In genomic region chr8:74990021-74990420, GRCm38 (mm10) we compare ENCODE assay signal across 12 mouse cellular contexts. TPM values are rescaled to one million over a fixed set of nuclear protein-coding genes. Genes with fewer than 3 reads are reported as not detected.
DNase-seq lines count a peak whose midpoint lies in the region; ATAC-seq and TF ChIP-seq lines count a peak whose summit lies in the region.
"Had no signal": no experiment of that assay in that cellular context is flagged by ENCODE, and none has a peak within 500 bp of the region (broad histone marks: within the 10 kb centered on the region; RNA-seq: fewer than 3 reads in every experiment).

No protein-coding gene starts in this region.

- H3K27ac ChIP-seq in heart, embryonic 14.5 days (replicated peaks in 1 of 2; ENCODE audit: control insufficient read depth in 1 of 2, insufficient read depth in 1 of 2, low read depth in 2 of 2, low read length in 2 of 2), result no peak overlapping the region
- H3K27ac ChIP-seq in intestine, postnatal 0 days (ENCODE audit: low read depth, low read length), result no peak overlapping the region
- H3K27ac ChIP-seq in lung, embryonic 15.5 days, result no peak overlapping the region
- H3K27ac ChIP-seq: hindbrain, embryonic 13.5 days had no signal

- H3K9me3 ChIP-seq in heart, embryonic 14.5 days (ENCODE audit: control insufficient read depth, low read length), result no peaks in the 10 kb centered on the region
- H3K9me3 ChIP-seq in intestine, postnatal 0 days (ENCODE audit: control insufficient read depth), result no peaks in the 10 kb centered on the region
- H3K9me3 ChIP-seq in lung, embryonic 15.5 days, result no peaks in the 10 kb centered on the region
- H3K9me3 ChIP-seq: hindbrain, embryonic 13.5 days had no signal

- no peaks in the 10 kb centered on the region for H3K27me3 ChIP-seq in heart, embryonic 14.5 days (ENCODE audit: control insufficient read depth, insufficient read depth, low read length)
- H3K27me3 ChIP-seq in intestine, postnatal 0 days (replicated peaks; ENCODE audit: control insufficient read depth, insufficient read depth, low read length), result no peaks in the 10 kb centered on the region
- no peaks in the 10 kb centered on the region for H3K27me3 ChIP-seq in lung, embryonic 15.5 days

- no peak overlapping the region for H3K4me3 ChIP-seq in heart, embryonic 14.5 days (ENCODE audit: control insufficient read depth in 1 of 2, insufficient read depth in 1 of 2, low read depth in 1 of 2, low read length in 2 of 2)
- no peak overlapping the region for H3K4me3 ChIP-seq in intestine, postnatal 0 days (ENCODE audit: low read depth, low read length)
- H3K4me3 ChIP-seq in lung, embryonic 15.5 days, result peak overlapping the region; percentile 13; the same call in 1 of the 2 replicates
- H3K4me3 ChIP-seq: hindbrain, embryonic 13.5 days had no signal

- peak overlapping the region; percentile 55; the same call in 1 of the 2 replicates for H3K9ac ChIP-seq in heart, embryonic 14.5 days (ENCODE audit: low read length)
- H3K9ac ChIP-seq in intestine, postnatal 0 days (ENCODE audit: low read depth, low read length), result no peak overlapping the region
- no peak overlapping the region for H3K9ac ChIP-seq in lung, embryonic 15.5 days
- H3K9ac ChIP-seq: hindbrain, embryonic 13.5 days had no signal

- no peak for TF ChIP-seq CTCF in intestine, postnatal 0 days (IDR thresholded peaks at IDR 0.05; ENCODE audit: low read depth)

- intact Hi-C loops in heart, postnatal 14 days (cut with DNase I), result loop anchor here (5.0 kb wide), 1 partner anchor 42 kb away; the partner anchor contains the start of gene Tom1
- intact Hi-C loops in left cerebral cortex, postnatal 36 days (cut with DNase I), result no loop called here

- no peak for ATAC-seq in heart, embryonic 14.5 days (ENCODE audit: insufficient number of reproducible peaks, insufficient read depth, low FRiP score, low read depth)
- ATAC-seq in intestine, postnatal 0 days, result no peak
- ATAC-seq in lung, embryonic 15.5 days (ENCODE audit: borderline replicate concordance, extremely low read depth, low FRiP score, low TSS enrichment), result no peak
- ATAC-seq: CD4-positive, CD25-positive, alpha-beta regulatory T cell, adult 4 months; midbrain, embryonic 16.5 days had no signal

- peak overlapping the region; percentile 48 for H3K4me2 ChIP-seq in heart, embryonic 14.5 days (ENCODE audit: low read length)
- 0 out of 2 replicates have a peak overlapping the region, but pooled peaks have one; percentile 30 for H3K4me2 ChIP-seq in intestine, postnatal 0 days (replicated peaks; ENCODE audit: low read depth)
- H3K4me2 ChIP-seq in lung, embryonic 15.5 days, result peak overlapping the region; percentile 49
- H3K4me2 ChIP-seq: hindbrain, embryonic 13.5 days had no signal

- H3K36me3 ChIP-seq in heart, embryonic 14.5 days (ENCODE audit: control insufficient read depth, insufficient read depth, low read length), result no peaks in the 10 kb centered on the region
- no peaks in the 10 kb centered on the region for H3K36me3 ChIP-seq in intestine, postnatal 0 days (ENCODE audit: control insufficient read depth, insufficient read depth)
- no peaks in the 10 kb centered on the region for H3K36me3 ChIP-seq in lung, embryonic 15.5 days
- H3K36me3 ChIP-seq: hindbrain, embryonic 13.5 days had no signal

- H3K4me1 ChIP-seq in heart, embryonic 14.5 days (ENCODE audit: control insufficient read depth in 2 of 2, insufficient read depth in 2 of 2, low read length in 2 of 2), result peaks cover 3 to 7% of the 10 kb centered on the region in 2 experiments; a peak in 3 of 4 replicates
- no peaks in the 10 kb centered on the region; the same call in 1 of the 2 replicates for H3K4me1 ChIP-seq in intestine, postnatal 0 days (replicated peaks; ENCODE audit: control insufficient read depth, insufficient read depth, low read length)
- H3K4me1 ChIP-seq in lung, embryonic 15.5 days, result peaks cover 17% of the 10 kb centered on the region

- no peak for DNase-seq in heart, postnatal 14 days
- peak; percentile 24 for DNase-seq in adrenal gland, adult 8-10 months
- DNase-seq in layer of hippocampus, adult 9-10 months (ENCODE audit: low spot score), result no peak
- DNase-seq in left cerebral cortex, postnatal 36 days (ENCODE audit: low spot score in 2 of 2), result no peak
- no peak for DNase-seq in spleen, postnatal 36 days (ENCODE audit: low spot score in 2 of 2)
- DNase-seq: cerebellum, adult 9-10 months had no signal

- 12% methylated on average over 15 of the region's 15 CpGs for WGBS in heart, embryonic 14.5 days
- 7% methylated on average over 15 of the region's 15 CpGs for WGBS in intestine, postnatal 0 days
- whole genome bisulfite sequencing in lung, embryonic 15.5 days, result 3% methylated on average over 15 of the region's 15 CpGs

RNA-seq across cellular contexts. Expression of gene Hmgxb4, which starts 3.1 kb away (rescaled TPM):
- 24.8 and 25.7 TPM in 2 replicates for polyA plus RNA-seq in heart, embryonic 14.5 days (2014; fragmentation: Nextera tagmentation; extraction: Ambion mirVana)
- 10 to 100 TPM; 15.2 to 16.0 TPM for total RNA-seq in heart, postnatal 14 days (2021)
- 10 to 100 TPM; 20.8 to 29.9 (median 25.2) TPM for total RNA-seq in adrenal gland, adult 8-10 months (2022)
- 10.7 and 11.6 TPM in 2 replicates for polyA plus RNA-seq in intestine, postnatal 0 days (2015; fragmentation: Nextera tagmentation; extraction: Ambion mirVana)
- 31.5 and 39.0 TPM in 2 replicates for polyA plus RNA-seq in lung, embryonic 15.5 days (2015; fragmentation: Nextera tagmentation; extraction: Ambion mirVana)
- 10 to 100 TPM; 23.4 to 24.8 TPM for total RNA-seq in left cerebral cortex, postnatal 36 days (2021)

RNA-seq across cellular contexts. Expression of gene Tom1, which starts 43.5 kb away (rescaled TPM):
- polyA plus RNA-seq in heart, embryonic 14.5 days (2014; fragmentation: Nextera tagmentation; extraction: Ambion mirVana), result 42.6 and 45.9 TPM in 2 replicates
- 10 to 100 TPM; 56.5 to 56.6 TPM for total RNA-seq in heart, postnatal 14 days (2021)
- 10 to 100 TPM; 37.1 to 54.3 (median 48.0) TPM for total RNA-seq in adrenal gland, adult 8-10 months (2022)
- 47.7 and 47.8 TPM in 2 replicates for polyA plus RNA-seq in intestine, postnatal 0 days (2015; fragmentation: Nextera tagmentation; extraction: Ambion mirVana)
- 20.6 and 21.1 TPM in 2 replicates for polyA plus RNA-seq in lung, embryonic 15.5 days (2015; fragmentation: Nextera tagmentation; extraction: Ambion mirVana)
- 10 to 100 TPM; 37.2 to 47.1 TPM for total RNA-seq in left cerebral cortex, postnatal 36 days (2021)
